9 mouse cellular contexts compared by ENCODE assay signal in the genomic region with DNA sequence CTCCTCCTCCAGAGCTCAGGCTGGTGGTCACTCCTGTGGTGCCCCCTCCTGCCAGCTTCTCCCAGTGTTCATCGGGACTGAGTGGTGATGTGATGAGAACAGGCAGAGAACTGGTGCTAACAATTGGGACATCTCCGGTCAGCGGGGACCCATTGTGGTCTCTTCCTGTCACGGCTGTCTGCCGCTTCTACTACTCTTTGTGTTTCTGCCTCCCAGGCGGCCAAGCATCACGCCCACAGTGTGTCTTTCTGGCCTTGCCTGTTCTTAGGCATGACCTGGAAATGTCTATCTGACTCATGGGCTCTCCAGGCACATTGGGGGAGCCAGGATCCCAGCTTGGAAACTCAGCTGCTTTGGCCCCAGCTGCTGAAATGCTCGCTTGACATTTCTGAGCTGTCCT.
DNase-seq lines count a peak whose midpoint lies in the region; ATAC-seq and TF ChIP-seq lines count a peak whose summit lies in the region.
"Had no signal": no experiment of that assay in that cellular context is flagged by ENCODE, and none has a peak within 500 bp of the region (broad histone marks: within the 10 kb centered on the region; RNA-seq: fewer than 3 reads in every experiment).

No protein-coding gene starts in this region.

- no peak for ATAC-seq in intestine, embryonic 15.5 days
- no peak for ATAC-seq in intestine, postnatal 0 days
- peak; percentile 42 for ATAC-seq in heart, embryonic 16.5 days (replicated peaks; ENCODE audit: extremely low read depth, insufficient read depth, low FRiP score)
- ATAC-seq in granulocyte monocyte progenitor cell, adult 5-6 weeks (replicated peaks; ENCODE audit: poor library complexity, severe bottlenecking) = no peak
- no peak for ATAC-seq in forebrain, embryonic 16.5 days

- no peak for TF ChIP-seq CTCF in intestine, postnatal 0 days (IDR thresholded peaks at IDR 0.05; ENCODE audit: low read depth)

- no peak overlapping the region for H3K9ac ChIP-seq in intestine, embryonic 15.5 days
- no peak overlapping the region for H3K9ac ChIP-seq in intestine, postnatal 0 days (ENCODE audit: low read depth, low read length)
- no peak overlapping the region for H3K9ac ChIP-seq in heart, embryonic 16.5 days (ENCODE audit: low read length)
- H3K9ac ChIP-seq in forebrain, embryonic 16.5 days (replicated peaks; ENCODE audit: low read depth, low read length) = no peak overlapping the region
- H3K9ac ChIP-seq: embryonic facial prominence, embryonic 15.5 days had no signal

- H3K27ac ChIP-seq in intestine, embryonic 15.5 days = 0 out of 2 replicates have a peak overlapping the region, but pooled peaks have one; percentile 17
- no peak overlapping the region for H3K27ac ChIP-seq in intestine, postnatal 0 days (ENCODE audit: low read depth, low read length)
- H3K27ac ChIP-seq in heart, embryonic 16.5 days (ENCODE audit: low read length) = peak overlapping the region; percentile 58
- peak overlapping the region; percentile 72; the same call in 1 of the 2 replicates for H3K27ac ChIP-seq in limb, embryonic 10.5 days
- H3K27ac ChIP-seq in forebrain, embryonic 16.5 days (ENCODE audit: low read length) = no peak overlapping the region
- H3K27ac ChIP-seq: embryonic facial prominence, embryonic 15.5 days had no signal

- H3K4me2 ChIP-seq in intestine, embryonic 15.5 days (replicated peaks) = no peak overlapping the region
- H3K4me2 ChIP-seq in intestine, postnatal 0 days (replicated peaks; ENCODE audit: low read depth) = no peak overlapping the region
- no peak overlapping the region for H3K4me2 ChIP-seq in heart, embryonic 16.5 days (ENCODE audit: low read depth, low read length)
- no peak overlapping the region for H3K4me2 ChIP-seq in forebrain, embryonic 16.5 days (ENCODE audit: low read length)
- H3K4me2 ChIP-seq: embryonic facial prominence, embryonic 15.5 days had no signal

- peaks cover 23% of the 10 kb centered on the region for H3K4me1 ChIP-seq in intestine, embryonic 15.5 days (replicated peaks)
- peaks cover 10% of the 10 kb centered on the region for H3K4me1 ChIP-seq in intestine, postnatal 0 days (replicated peaks; ENCODE audit: control insufficient read depth, insufficient read depth, low read length)
- peaks cover 28% of the 10 kb centered on the region for H3K4me1 ChIP-seq in heart, embryonic 16.5 days (ENCODE audit: control insufficient read depth, insufficient read depth, low read length)
- H3K4me1 ChIP-seq in limb, embryonic 10.5 days = peaks cover 44% of the 10 kb centered on the region
- H3K4me1 ChIP-seq in forebrain, embryonic 16.5 days (replicated peaks; ENCODE audit: control insufficient read depth, insufficient read depth, low read length) = peaks cover 9% of the 10 kb centered on the region; the same call in 1 of the 2 replicates

- peak; percentile 53 to 59 for DNase-seq in adrenal gland, postnatal 36 days
- DNase-seq in limb, embryonic 10.5 days (ENCODE audit: low spot score) = no peak
- DNase-seq in frontal cortex, adult 2 months (ENCODE audit: extremely low spot score in 1 of 2, low spot score in 1 of 2) = no peak

- no peaks in the 10 kb centered on the region for H3K9me3 ChIP-seq in intestine, embryonic 15.5 days
- H3K9me3 ChIP-seq in intestine, postnatal 0 days (ENCODE audit: control insufficient read depth) = no peaks in the 10 kb centered on the region
- no peaks in the 10 kb centered on the region for H3K9me3 ChIP-seq in heart, embryonic 16.5 days (replicated peaks; ENCODE audit: control insufficient read depth, low read length)
- no peaks in the 10 kb centered on the region for H3K9me3 ChIP-seq in limb, embryonic 10.5 days (replicated peaks)
- H3K9me3 ChIP-seq in forebrain, embryonic 16.5 days (ENCODE audit: control insufficient read depth, low read length) = no peaks in the 10 kb centered on the region
- H3K9me3 ChIP-seq: embryonic facial prominence, embryonic 15.5 days had no signal

- no peak overlapping the region for H3K4me3 ChIP-seq in intestine, embryonic 15.5 days (replicated peaks)
- no peak overlapping the region for H3K4me3 ChIP-seq in intestine, postnatal 0 days (ENCODE audit: low read depth, low read length)
- no peak overlapping the region for H3K4me3 ChIP-seq in heart, embryonic 16.5 days (ENCODE audit: low read length)
- H3K4me3 ChIP-seq in limb, embryonic 10.5 days = no peak overlapping the region
- H3K4me3 ChIP-seq in forebrain, embryonic 16.5 days (replicated peaks; ENCODE audit: low read length) = no peak overlapping the region
- H3K4me3 ChIP-seq: embryonic facial prominence, embryonic 15.5 days had no signal

- no peaks in the 10 kb centered on the region for H3K27me3 ChIP-seq in intestine, embryonic 15.5 days (replicated peaks)
- no peaks in the 10 kb centered on the region for H3K27me3 ChIP-seq in intestine, postnatal 0 days (replicated peaks; ENCODE audit: control insufficient read depth, insufficient read depth, low read length)
- no peaks in the 10 kb centered on the region for H3K27me3 ChIP-seq in heart, embryonic 16.5 days (ENCODE audit: control insufficient read depth, insufficient read depth, low read length)
- no peaks in the 10 kb centered on the region for H3K27me3 ChIP-seq in limb, embryonic 10.5 days (ENCODE audit: low read depth, poor library complexity, severe bottlenecking)
- H3K27me3 ChIP-seq in forebrain, embryonic 16.5 days (replicated peaks; ENCODE audit: control insufficient read depth, insufficient read depth, low read length) = no peaks in the 10 kb centered on the region
- H3K27me3 ChIP-seq: embryonic facial prominence, embryonic 15.5 days had no signal

- WGBS in intestine, embryonic 15.5 days = 74% methylated on average over 8 of the region's 8 CpGs
- 82% methylated on average over 8 of the region's 8 CpGs for WGBS in intestine, postnatal 0 days
- 65% methylated on average over 8 of the region's 8 CpGs for WGBS in heart, embryonic 16.5 days
- WGBS in limb, embryonic 10.5 days = 89% methylated on average over 8 of the region's 8 CpGs
- WGBS in forebrain, embryonic 16.5 days = 83% methylated on average over 8 of the region's 8 CpGs

- H3K36me3 ChIP-seq in intestine, embryonic 15.5 days = no peaks in the 10 kb centered on the region
- peaks cover 53% of the 10 kb centered on the region for H3K36me3 ChIP-seq in intestine, postnatal 0 days (ENCODE audit: control insufficient read depth, insufficient read depth)
- no peaks in the 10 kb centered on the region for H3K36me3 ChIP-seq in heart, embryonic 16.5 days (ENCODE audit: control insufficient read depth, insufficient read depth)
- no peaks in the 10 kb centered on the region for H3K36me3 ChIP-seq in limb, embryonic 10.5 days
- no peaks in the 10 kb centered on the region for H3K36me3 ChIP-seq in forebrain, embryonic 16.5 days (ENCODE audit: control insufficient read depth, insufficient read depth)
- H3K36me3 ChIP-seq: embryonic facial prominence, embryonic 15.5 days had no signal

Comparison
In these comparisons a context has a peak if more than half of its experiments do, and no peak if none do; other contexts are left out.
1. H3K27ac ChIP-seq: peak in intestine, embryonic 15.5 days (single experiment), heart, embryonic 16.5 days (single experiment) and limb, embryonic 10.5 days (single experiment); none in intestine, postnatal 0 days (single experiment) and forebrain, embryonic 16.5 days (single experiment).
2. DNase-seq: peak in adrenal gland, postnatal 36 days (2 of 2); none in limb, embryonic 10.5 days (single experiment) and frontal cortex, adult 2 months (0 of 2).